ENCODE assay signal across 13 mouse cellular contexts in genomic region chr14:105074776-105075175, GRCm38 (mm10).
"Had no signal": no experiment of that assay in that cellular context is flagged by ENCODE, and none has a peak within 500 bp of the region (broad histone marks: within the 10 kb centered on the region; RNA-seq: fewer than 3 reads in every experiment).

No protein-coding gene starts in this region.

- DNase-seq: gastrocnemius, adult 2 months; gastrocnemius, postnatal 10 days; gastrocnemius, postnatal 25 days; heart, adult 18-20 months; heart, postnatal 10 days; heart, postnatal 4 days; kidney, adult 2 months; kidney, adult 9 months; kidney, postnatal 14 days; kidney, postnatal 36 days; layer of hippocampus, adult 9-11 months; layer of hippocampus, postnatal 36 days; left cerebral cortex, postnatal 4 days had no signal
